Mouse (Mus musculus) frontal cortex, postnatal 36 days (tissue): ENCODE measurements around the gene Gmds.

Experiments used
- DNase-seq, 2 experiments: peaks; one replicate each; pipeline ENCODE4 v3.0.0; 2022; ENCODE audit warnings: low spot score in 2 of 2

The Gmds gene

DNA sequence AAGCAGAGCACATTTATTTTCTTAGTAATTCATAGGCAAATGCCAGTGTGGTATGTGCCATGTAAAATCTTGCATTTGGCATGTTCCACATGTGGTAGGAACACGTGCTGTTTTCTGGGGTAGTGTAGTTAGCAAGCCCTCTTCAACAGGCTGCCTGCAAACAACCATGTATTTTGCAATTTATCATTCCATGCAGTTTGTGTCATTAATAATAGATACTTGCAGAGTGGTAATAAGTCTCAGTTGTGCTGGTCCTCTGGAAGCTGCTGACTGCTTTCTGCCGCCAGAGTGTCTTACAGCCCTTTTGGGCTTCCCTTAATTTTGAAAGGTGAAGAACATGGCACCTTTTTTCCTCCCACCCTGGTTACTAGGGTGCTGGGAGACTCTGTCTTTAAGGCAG is 525.8 kb downstream of the Gmds start:
- DNase-seq, result no peak

DNA sequence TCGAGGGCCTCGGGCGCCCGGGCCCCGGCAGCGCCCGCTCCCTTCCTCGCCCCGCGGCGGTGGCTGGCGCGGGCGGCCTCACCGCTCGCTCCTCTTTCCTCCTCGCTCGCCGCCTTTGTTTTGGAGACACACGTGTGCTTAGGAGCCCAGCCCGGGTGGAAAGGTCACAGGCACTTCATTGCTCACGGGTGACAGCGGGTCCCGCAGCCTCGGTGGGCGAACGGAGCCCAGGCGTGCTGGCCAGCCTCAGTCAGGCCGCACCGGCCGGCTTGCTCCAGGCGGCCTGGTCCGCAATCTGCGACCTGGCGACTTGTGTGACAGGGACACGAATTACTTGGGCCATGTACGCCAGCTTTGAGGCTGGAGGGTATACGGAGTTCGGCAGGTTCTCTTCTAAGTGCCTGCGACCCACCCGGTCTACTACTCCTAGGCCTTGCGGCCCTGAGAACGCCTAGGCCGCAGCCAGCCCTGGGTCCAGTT is 527.0 kb downstream of the Gmds start:
- DNase-seq, result no peak

DNA sequence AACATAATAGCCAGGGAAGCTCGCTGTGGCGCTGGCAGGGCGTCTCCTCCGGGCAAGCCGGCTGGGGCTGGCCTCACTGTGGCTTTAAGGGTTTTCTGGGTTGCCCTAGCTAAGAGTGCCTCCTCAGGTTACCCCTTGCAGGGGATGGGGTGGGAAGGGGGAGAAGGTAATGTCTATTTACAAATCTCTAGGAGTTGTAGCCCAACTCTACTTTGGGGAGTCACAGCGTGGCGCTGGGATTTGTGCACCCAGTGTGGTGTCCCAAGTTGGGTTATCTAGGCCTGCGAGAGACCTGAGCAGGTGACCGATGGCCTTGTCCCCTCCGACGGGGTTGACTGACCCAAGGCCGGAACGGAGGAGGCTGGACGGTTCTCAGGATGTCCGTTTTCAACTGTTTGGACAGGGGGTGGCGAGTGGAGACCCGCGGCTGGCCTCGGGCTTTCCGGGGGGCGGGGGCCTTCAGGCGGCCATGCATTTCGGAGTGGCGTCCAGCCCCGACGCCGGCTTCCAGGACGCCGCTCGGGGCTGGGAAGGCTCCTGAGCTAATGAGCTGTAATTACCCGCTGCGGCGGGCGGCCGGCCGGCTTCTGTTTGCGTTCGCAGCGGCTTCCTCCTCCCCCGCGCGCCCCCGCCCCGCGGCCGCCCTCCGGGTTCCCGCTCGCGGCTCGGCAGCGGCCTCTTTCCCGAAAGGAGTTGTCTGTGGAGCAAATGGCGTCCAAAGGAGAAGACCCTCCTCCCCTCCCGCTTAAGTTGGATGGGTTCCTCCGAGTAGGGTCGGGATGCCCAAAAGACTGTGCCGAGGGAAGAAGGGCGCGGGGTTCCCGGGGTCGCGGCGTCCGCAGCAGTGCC is 527.6 kb downstream of the Gmds start:
- peak in 1 of 2 experiments; percentile 4 for DNase-seq

DNA sequence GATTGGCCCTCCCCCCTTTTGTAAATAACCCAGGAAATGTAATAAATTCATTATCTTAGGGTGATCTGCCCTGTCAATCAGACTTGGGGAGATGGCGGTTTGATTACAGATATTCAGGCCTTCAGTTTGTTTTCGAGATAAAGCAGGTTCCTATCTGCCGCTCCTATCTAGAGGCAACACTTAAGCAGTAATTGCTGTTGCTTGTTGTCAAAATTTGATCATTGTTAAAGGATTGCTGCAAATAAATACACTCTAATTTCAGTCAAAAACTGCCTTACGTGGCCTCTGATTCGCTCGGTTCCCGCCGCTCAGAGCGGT is 528.2 kb downstream of the Gmds start:
- no peak for DNase-seq

DNA sequence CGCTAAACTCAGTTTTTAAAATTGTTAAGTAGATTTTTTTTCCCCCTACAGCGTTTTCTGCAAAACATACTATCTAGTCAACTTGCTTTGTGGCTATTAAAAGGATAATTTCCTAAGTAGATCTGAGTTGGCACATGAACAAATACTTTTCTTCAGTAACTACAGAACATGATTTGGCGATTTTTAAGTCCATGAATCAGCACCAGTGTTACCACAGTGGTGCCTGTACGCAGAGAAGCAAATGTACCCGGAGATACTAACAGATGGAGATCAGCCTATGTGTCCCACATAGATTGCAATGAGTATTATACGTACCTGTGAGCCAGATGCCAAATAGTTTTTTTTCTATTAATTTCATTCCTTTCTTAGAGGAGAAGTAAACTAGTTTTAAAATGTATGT is 528.8 kb downstream of the Gmds start:
- DNase-seq, result no peak

DNA sequence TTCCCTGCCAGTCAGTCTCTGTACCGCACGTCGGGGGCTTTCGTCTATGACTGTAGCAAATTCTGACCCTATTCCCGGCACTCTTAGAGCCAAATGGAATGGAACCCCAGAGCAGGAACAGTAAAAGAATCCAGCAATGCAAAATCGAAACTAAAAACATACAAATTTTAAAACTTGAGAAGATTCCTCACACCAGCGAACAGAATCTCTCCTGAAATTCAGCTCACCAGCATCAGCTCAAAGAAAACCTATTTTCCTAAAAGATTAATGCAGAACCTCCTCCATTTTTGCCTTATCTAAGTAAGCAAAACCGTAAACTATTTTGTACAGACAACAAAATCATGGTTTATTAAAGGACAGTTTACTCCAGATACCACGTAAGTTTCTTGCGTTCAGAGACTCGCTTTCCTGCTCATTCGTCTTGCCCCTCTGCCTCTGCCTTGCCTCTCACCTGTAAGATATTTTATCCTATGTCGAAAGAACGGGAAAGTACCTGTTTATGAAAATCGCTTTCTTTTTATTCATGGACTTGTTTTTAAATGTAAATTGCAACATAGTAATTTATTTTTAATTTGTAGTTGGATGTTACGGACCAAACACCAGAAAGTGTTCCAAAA is 529.6 kb downstream of the Gmds start:
- DNase-seq, result peak in 1 of 2 experiments; percentile 31

DNA sequence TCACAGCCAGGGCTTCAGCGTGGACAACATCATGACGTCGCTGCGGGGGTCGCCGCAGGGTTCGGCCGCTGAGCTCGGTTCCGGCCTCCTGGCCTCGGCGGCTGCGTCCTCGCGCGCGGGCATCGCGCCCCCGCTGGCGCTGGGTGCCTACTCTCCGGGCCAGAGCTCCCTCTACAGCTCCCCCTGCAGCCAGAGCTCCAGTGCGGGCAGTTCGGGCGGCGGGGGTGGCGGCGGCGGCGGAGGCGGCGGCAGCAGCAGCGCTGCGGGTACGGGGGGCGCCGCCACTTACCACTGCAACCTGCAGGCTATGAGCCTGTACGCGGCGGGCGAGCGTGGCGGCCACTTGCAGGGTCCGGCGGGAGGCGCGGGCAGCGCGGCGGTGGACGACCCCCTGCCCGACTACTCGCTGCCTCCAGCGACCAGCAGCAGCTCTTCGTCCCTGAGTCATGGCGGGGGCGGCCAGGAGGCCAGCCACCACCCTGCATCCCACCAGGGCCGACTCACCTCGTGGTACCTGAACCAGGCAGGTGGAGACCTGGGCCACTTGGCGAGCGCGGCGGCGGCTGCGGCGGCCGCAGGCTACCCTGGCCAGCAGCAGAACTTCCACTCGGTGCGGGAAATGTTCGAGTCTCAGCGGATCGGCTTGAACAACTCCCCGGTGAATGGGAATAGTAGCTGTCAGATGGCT is 530.3 kb downstream of the Gmds start:
- no peak for DNase-seq

DNA sequence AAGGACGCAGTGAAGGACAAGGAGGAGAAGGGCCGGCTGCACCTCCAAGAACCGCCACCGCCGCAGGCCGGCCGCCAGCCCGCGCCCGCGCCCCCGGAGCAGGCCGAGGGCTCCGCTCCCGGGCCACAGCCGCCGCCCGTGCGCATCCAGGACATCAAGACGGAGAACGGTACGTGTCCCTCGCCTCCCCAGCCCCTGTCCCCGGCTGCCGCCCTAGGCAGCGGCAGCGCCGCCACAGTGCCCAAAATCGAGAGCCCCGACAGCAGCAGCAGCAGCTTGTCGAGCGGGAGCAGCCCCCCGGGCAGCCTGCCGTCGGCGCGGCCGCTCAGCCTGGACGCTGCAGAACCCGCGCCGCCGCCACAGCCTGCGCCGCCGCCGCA is 530.8 kb downstream of the Gmds start:
- no peak for DNase-seq

DNA sequence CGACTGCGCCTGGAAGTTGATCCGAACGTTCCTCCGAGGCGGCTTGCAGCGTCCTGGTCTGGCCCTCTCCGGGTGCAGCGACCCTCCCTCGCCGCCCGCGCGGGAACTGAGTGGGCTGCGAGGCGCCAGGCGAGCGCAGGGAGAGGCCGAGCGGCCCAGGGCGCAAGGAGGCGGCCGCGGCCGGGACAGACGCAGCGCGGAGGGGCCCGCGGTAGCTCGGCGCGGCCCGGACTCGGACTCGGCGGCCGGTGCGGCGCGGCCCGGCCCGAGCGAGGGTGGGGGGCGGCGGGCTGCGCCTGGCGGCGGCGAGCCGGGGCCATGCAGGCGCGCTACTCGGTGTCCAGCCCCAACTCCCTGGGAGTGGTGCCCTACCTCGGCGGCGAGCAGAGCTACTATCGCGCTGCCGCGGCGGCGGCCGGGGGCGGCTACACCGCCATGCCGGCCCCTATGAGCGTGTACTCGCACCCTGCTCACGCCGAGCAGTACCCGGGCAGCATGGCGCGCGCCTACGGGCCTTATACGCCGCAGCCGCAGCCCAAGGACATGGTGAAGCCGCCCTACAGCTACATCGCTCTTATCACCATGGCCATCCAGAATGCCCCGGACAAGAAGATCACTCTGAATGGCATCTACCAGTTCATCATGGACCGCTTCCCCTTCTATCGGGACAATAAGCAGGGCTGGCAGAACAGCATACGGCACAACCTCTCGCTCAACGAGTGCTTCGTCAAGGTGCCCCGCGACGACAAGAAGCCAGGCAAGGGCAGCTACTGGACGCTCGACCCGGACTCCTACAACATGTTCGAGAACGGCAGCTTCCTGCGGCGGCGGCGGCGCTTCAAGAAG is 531.4 kb downstream of the Gmds start:
- peak in 1 of 2 experiments; percentile 27 for DNase-seq

DNA sequence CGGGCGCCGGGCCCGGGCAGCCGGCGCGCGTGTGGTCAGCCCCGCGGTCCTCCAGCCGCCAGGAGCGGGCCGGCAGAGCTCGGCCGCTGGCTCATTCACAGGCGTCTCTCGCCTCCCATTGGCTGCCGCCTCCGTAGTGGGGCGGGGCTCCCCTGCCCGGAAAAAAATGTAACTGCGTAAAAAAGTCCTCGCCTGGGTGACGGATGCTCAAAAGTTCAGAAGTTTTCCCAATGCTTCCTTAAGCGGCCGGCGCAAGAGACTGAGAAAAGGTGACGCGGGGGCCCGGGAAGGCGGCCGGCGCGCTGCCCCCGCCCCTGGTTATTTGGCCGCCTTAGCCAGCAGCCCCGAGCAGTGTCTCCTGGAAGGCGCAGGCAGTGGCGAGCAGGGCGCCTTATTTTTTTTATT is 532.1 kb downstream of the Gmds start, which contains the start of gene Foxc1:
TSS of gene Foxc1 (plus strand) at position 206 of the 405 bp plus-strand sequence.
- peak; percentile 46 to 59 for DNase-seq

DNA sequence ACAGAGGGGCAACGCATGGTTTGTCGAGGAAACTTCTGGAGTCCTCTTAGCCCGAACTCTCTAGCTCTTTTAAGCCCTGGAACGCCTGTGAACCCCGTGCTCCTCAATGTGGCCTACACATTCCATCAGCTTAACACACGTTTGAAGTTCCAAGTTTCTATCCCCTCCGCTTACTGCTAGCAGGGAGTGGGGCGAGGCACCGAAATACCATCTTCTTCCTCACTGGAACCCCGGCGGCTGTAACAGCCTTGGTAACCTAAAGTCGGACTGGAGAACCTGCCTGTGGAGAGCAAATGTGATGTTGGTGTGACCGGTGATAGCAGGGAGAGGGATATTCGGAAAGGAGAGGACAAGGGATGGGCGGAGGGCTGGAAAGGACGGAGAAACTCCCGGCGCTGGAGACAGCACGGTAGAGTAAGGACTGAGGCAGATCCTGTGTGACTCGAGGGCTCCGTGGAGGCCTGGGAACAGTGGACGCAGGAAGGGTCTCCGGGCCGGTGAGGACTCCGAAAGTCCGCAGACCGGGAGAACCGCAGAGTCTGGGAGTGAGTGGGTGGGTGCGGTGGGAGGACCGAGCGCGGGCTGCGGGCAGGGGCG is 532.6 kb downstream of the Gmds start:
- DNase-seq, result no peak

DNA sequence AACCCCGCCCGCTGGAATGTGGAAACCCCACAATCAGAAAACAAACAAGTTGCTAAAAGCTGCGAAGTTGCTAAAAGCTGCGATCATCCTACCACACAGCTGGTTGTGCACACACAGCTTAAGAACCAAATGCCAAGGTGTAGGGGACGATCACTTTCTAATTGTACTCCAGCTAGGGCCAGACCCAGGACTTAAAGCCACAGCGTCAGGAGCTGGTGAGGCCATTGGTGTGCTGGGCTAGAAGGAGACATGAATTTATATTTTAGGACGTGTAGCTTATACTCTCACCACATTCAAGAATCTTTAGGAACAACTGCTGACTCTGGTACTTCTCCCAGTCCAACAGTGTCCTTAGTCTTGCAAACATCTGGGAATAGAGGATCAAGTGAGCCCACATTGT is 534.0 kb downstream of the Gmds start:
- DNase-seq, result no peak

DNA sequence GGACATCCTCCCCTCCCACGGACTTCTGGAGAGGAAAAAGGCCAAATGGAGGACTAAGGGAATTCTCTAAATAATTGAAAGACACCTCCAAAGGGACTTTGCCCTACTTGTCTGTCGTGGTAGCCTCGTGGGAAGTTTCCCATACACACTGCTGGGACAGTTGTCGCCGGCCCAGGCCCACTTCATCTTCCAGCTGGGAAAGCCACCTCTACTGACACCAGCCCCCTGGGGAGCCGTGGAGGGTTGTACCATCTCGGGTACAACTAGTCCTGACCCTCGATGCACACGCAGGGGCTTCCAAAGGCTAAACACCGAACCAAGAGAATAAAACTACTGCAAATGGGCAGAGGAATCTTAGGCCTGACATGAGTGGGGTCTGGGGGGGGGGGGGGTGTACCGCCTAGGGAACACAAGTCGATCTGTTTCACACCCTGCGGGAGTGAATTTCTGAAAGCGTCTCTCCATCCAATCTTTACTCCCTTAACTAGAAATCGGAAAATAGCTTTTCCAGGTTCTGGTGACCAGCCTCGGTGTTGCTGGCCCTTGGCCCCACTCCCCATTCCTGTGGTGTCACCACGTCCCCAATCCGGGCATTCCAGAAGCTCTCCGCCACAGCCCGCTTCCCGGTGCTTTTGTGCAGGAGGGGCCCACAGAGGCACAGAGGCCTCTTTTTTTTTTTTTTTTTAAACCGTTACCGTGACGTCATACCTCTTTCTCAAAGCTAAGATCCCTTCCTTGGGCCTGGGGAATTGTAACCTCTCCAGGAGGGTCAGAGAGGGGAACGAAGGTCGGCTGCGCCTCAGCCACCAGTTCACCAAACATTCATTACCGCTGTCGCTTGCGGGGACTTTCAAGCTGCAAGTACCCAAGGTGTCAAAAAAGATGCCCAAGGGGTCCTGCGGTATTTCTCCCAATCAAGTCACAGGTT is 535.1 kb downstream of the Gmds start:
- no peak for DNase-seq

DNA sequence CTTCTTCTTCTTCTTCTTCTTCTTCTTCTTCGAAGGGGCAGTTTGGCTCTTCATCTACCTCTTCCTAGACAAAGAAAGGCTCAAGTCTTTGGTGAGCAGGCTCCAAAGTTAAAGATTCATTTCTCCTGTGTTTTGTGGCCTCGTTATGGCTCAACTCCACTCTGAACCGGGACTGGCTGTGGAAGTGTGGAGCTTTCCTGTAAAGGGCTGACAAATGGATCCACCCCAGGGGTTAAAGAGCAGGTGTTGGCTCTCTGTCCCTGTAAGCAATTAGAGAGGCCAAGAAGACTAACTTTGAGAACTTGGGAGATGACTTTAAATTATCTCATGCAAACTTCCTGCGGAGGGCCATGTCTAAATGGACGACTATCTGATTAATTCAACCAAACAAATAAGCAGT is 536.1 kb downstream of the Gmds start:
- no peak for DNase-seq

DNA sequence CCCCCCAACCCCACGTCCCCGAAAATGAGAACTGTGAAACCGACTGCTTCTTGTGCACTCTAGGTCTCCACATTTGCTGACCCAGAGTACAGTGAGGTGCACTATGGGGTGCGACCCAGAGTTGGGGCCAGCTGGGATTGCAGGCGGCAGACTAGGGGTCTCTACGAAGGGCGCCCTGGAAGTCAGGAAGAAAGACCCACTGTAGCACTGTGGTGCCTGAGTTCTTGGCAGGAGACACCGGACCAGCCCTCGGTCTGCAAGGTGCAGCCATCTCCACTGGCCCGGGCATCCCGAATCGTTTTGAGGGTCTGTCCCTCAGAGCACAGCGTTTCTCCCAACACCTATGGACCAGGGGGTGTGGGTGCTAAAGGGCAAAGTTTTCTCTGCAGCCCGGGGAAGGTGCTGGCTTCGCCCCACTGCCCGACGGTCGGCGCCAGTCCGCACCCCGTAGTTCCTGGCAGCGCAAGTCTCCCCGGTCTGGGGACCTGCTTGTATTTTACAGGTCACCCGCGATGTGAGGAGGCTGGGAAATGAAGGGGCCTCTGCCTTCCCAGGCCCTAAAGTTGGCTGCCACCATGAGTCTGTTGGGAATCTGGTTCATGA is 536.7 kb downstream of the Gmds start:
- DNase-seq, result no peak

DNA sequence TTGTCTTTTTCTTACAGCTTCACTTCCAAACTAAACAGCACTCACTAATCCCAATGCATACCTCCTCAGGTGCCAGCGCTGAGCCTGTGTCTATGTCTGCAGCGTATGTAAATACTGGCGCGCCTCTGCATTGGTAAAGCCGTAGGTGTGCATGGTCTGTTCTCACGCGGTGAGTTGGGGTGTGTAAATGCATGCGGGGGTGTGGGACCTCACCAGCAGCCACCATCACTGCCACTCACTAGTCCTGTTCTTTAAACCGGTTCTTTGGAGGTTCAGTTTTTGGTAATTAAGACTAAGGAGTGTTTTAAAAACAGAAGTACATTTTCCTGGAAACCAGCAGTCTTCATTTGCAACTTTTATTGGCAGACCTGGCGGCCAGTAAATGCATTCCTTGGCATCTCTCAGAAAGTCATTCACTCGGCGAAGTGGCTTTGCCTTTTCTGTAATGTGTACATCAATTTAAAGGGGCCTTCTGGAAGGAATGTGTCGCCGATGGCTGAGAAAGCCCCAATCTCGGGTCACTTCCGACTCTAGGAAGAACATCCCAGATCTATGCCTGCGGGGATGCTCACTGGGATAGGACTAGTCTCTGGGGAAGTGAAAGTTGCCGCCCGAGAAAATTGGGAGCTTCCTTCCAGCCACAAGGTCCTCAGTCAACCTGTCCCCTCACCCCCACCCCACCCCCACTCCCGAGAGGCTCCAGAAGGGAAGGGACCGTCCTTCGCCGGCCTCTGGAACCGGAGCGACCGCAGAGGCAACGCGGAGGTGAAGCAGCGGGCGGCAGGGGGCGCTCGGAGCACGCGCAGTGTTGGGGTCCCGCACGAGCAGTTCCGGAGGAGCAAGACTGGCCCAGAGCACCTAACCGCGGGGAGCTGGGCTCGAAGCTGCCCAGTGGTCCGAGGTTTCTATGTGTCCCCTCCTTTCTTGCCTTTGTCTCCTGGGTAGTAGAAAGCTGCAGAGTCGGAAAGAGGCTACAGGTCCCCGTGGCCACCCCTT is 537.7 kb downstream of the Gmds start:
- DNase-seq, result peak; percentile 83 to 84

DNA sequence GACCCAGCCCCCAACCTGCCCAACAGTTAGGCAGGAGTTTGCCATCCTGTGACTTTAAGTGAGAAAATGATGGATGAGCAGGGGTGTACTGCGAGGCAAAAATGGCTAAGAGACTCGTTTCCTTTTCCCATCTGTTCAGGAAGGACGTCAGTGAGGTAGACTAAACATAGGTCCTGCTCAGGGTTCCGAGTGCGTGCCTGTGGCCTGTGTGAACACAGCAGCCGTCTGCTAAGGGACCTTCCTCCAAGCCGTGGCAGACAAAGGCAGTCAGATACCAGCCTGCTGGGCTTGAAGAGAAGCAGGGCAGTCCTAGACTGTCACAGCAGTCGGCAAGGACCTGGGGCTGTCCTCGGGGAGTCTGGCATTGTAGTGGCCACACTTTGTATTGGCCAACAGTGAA is 540.5 kb downstream of the Gmds start:
- no peak for DNase-seq

DNA sequence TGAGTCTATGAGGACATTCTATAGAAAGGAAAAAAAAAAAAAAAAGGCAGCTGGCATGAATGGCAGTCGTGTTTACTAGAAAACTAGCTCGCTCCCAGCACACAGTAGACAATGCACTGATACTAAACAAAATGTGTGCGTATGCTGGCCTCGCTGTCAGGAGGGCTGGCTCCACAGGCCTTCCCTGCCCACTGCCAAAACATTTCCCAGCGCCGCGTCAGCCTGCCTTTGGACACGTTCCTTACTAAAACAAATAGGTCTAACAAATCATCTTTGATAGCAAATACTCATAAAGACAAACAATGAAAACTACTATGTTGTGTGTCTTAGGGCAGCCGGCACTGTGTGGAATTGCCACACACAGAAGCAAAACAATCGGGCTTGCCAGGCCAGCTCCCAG is 541.2 kb downstream of the Gmds start:
- DNase-seq, result no peak

DNA sequence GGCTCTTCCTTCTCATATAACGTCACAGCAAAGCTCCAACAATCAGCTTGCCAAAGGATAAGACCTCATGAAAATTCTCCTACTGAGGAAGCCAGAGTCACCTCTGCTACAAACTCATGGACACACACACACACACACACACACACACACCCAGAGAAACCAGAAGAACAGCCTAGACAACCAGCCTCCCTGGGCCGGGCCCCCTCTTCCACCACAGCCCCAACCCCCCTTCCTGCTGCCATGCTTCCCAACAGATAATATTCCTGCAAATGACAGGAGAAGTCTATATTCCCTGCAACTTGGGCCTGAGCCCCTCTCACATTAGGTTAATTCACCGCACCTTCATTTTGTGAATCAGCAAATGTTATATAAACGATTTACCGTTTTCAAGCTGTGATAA is 545.4 kb downstream of the Gmds start:
- no peak for DNase-seq
